ENCODE assay signal across 29 mouse cellular contexts in genomic region chr16:48826474-48826873, GRCm38 (mm10). TPM values are rescaled to one million over a fixed set of nuclear protein-coding genes. Genes with fewer than 3 reads are reported as not detected.
DNase-seq lines count a peak whose midpoint lies in the region; ATAC-seq and TF ChIP-seq lines count a peak whose summit lies in the region.
"Had no signal": no experiment of that assay in that cellular context is flagged by ENCODE, and none has a peak within 500 bp of the region (broad histone marks: within the 10 kb centered on the region; RNA-seq: fewer than 3 reads in every experiment).

No protein-coding gene starts in this region.

- DNase-seq in lung, embryonic 14.5 days = peak; percentile 51
- no peak for DNase-seq in lung, postnatal 25 days (ENCODE audit: low spot score)
- DNase-seq in lung, postnatal 0 days (ENCODE audit: low spot score) = peak; percentile 46
- DNase-seq in lung, postnatal 10 days = no peak
- peak; percentile 45 for DNase-seq in stomach, postnatal 0 days (ENCODE audit: low spot score)
- DNase-seq in right cerebral cortex, postnatal 10 days (ENCODE audit: low spot score in 2 of 2) = no peak
- DNase-seq: adrenal gland, postnatal 10 days; adrenal gland, postnatal 36 days; B cell, adult 2 months; cerebellum, adult 18-20 months; cerebellum, adult 9-10 months; cerebellum, postnatal 25 days; forebrain, postnatal 0 days; gastrocnemius, adult 2 months; gastrocnemius, postnatal 14 days; heart, adult 11 months had no signal

- H3K9ac ChIP-seq in lung, embryonic 14.5 days = no peak overlapping the region
- no peak overlapping the region for H3K9ac ChIP-seq in lung, postnatal 0 days (replicated peaks; ENCODE audit: low read depth)
- H3K9ac ChIP-seq in stomach, embryonic 14.5 days (replicated peaks; ENCODE audit: low read depth, low read length) = no peak overlapping the region
- no peak overlapping the region for H3K9ac ChIP-seq in stomach, postnatal 0 days (ENCODE audit: low read length)
- H3K9ac ChIP-seq: embryonic facial prominence, embryonic 12.5 days; embryonic facial prominence, embryonic 15.5 days; forebrain, postnatal 0 days; hindbrain, embryonic 12.5 days had no signal

- H3K4me2 ChIP-seq in lung, embryonic 14.5 days = no peak overlapping the region
- H3K4me2 ChIP-seq in lung, postnatal 0 days (replicated peaks; ENCODE audit: low read depth, low read length) = no peak overlapping the region
- H3K4me2 ChIP-seq in stomach, embryonic 14.5 days (replicated peaks; ENCODE audit: low read depth, low read length) = no peak overlapping the region
- no peak overlapping the region for H3K4me2 ChIP-seq in stomach, postnatal 0 days (replicated peaks; ENCODE audit: low read depth)
- H3K4me2 ChIP-seq: embryonic facial prominence, embryonic 12.5 days; embryonic facial prominence, embryonic 15.5 days; heart, embryonic 11.5 days; hindbrain, embryonic 12.5 days had no signal

- TF ChIP-seq CTCF in lung, embryonic 14.5 days (IDR thresholded peaks at IDR 0.05; ENCODE audit: low read depth) = no peak
- TF ChIP-seq CTCF in lung, postnatal 0 days (IDR thresholded peaks at IDR 0.05) = no peak
- TF ChIP-seq CTCF in stomach, postnatal 0 days (IDR thresholded peaks at IDR 0.05; ENCODE audit: low read depth) = no peak

- H3K27me3 ChIP-seq in lung, embryonic 14.5 days (ENCODE audit: insufficient read depth, low read length) = no peaks in the 10 kb centered on the region
- no peaks in the 10 kb centered on the region for H3K27me3 ChIP-seq in lung, postnatal 0 days (replicated peaks; ENCODE audit: insufficient read depth, low read length)
- no peaks in the 10 kb centered on the region for H3K27me3 ChIP-seq in stomach, embryonic 14.5 days (ENCODE audit: control insufficient read depth, insufficient read depth, low read length)
- no peaks in the 10 kb centered on the region for H3K27me3 ChIP-seq in stomach, postnatal 0 days (ENCODE audit: control insufficient read depth, insufficient read depth, low read length)
- H3K27me3 ChIP-seq: CH12.LX; embryonic facial prominence, embryonic 12.5 days; embryonic facial prominence, embryonic 15.5 days; hindbrain, embryonic 12.5 days; Patski had no signal

- TF ChIP-seq EP300 in lung, postnatal 0 days (IDR thresholded peaks at IDR 0.05) = peak; percentile 40; the same call in 1 of the 2 replicates
- TF ChIP-seq EP300 in stomach, postnatal 0 days (optimal IDR thresholded peaks at IDR 0.05) = no peak

- 48% methylated on average over 3 of the region's 3 CpGs for WGBS in lung, embryonic 14.5 days
- WGBS in lung, postnatal 0 days = 51% methylated on average over 3 of the region's 3 CpGs
- 68% methylated on average over 3 of the region's 3 CpGs for WGBS in stomach, embryonic 14.5 days
- WGBS in stomach, postnatal 0 days = 46% methylated on average over 3 of the region's 3 CpGs

- H3K27ac ChIP-seq in lung, embryonic 14.5 days (ENCODE audit: low read depth) = no peak overlapping the region; the same call in 1 of the 2 replicates
- 0 out of 2 replicates have a peak overlapping the region, but pooled peaks have one; percentile 3 for H3K27ac ChIP-seq in lung, postnatal 0 days (ENCODE audit: low read length)
- no peak overlapping the region for H3K27ac ChIP-seq in stomach, embryonic 14.5 days (ENCODE audit: low read length)
- no peak overlapping the region for H3K27ac ChIP-seq in stomach, postnatal 0 days (replicated peaks)
- H3K27ac ChIP-seq: embryonic facial prominence, embryonic 12.5 days; embryonic facial prominence, embryonic 15.5 days; gastrocnemius, adult 2 months; hindbrain, embryonic 12.5 days had no signal

- peak; percentile 54; the same call in 1 of the 2 replicates for ATAC-seq in lung, embryonic 14.5 days (ENCODE audit: insufficient read depth)
- ATAC-seq in lung, postnatal 0 days = no peak; the same call in 1 of the 2 replicates
- ATAC-seq in stomach, embryonic 14.5 days (ENCODE audit: insufficient number of reproducible peaks, insufficient read depth, low FRiP score, low read depth) = 0 out of 2 replicates have a peak, but pooled peaks have one; percentile 46
- peak; percentile 65; the same call in 1 of the 2 replicates for ATAC-seq in stomach, postnatal 0 days (ENCODE audit: low FRiP score, low TSS enrichment)
- ATAC-seq: forebrain, embryonic 14.5 days; forebrain, postnatal 0 days; Patski had no signal

- H3K4me1 ChIP-seq in lung, embryonic 14.5 days (ENCODE audit: insufficient read depth) = no peaks in the 10 kb centered on the region
- no peaks in the 10 kb centered on the region for H3K4me1 ChIP-seq in lung, postnatal 0 days (ENCODE audit: insufficient read depth, low read depth, low read length)
- no peaks in the 10 kb centered on the region for H3K4me1 ChIP-seq in stomach, embryonic 14.5 days (ENCODE audit: control insufficient read depth, insufficient read depth, low read length)
- no peaks in the 10 kb centered on the region for H3K4me1 ChIP-seq in stomach, postnatal 0 days (replicated peaks; ENCODE audit: control insufficient read depth, insufficient read depth)
- H3K4me1 ChIP-seq: embryonic facial prominence, embryonic 12.5 days; embryonic facial prominence, embryonic 15.5 days; hindbrain, embryonic 12.5 days had no signal

- H3K4me3 ChIP-seq in lung, embryonic 14.5 days (ENCODE audit: low read depth, low read length) = no peak overlapping the region
- no peak overlapping the region for H3K4me3 ChIP-seq in lung, postnatal 0 days (ENCODE audit: low read depth, low read length)
- H3K4me3 ChIP-seq in stomach, embryonic 14.5 days (ENCODE audit: low read depth, low read length) = no peak overlapping the region
- no peak overlapping the region for H3K4me3 ChIP-seq in stomach, postnatal 0 days (ENCODE audit: low read depth, low read length)
- H3K4me3 ChIP-seq: embryonic facial prominence, embryonic 12.5 days; embryonic facial prominence, embryonic 15.5 days; gastrocnemius, adult 2 months; hindbrain, embryonic 12.5 days had no signal

- no peaks in the 10 kb centered on the region for H3K36me3 ChIP-seq in lung, embryonic 14.5 days (ENCODE audit: insufficient read depth)
- no peaks in the 10 kb centered on the region for H3K36me3 ChIP-seq in lung, postnatal 0 days (ENCODE audit: insufficient read depth, low read length)
- no peaks in the 10 kb centered on the region for H3K36me3 ChIP-seq in stomach, embryonic 14.5 days (ENCODE audit: control insufficient read depth, insufficient read depth, low read length)
- H3K36me3 ChIP-seq in stomach, postnatal 0 days (ENCODE audit: control insufficient read depth, insufficient read depth, low read length) = no peaks in the 10 kb centered on the region
- H3K36me3 ChIP-seq: embryonic facial prominence, embryonic 12.5 days; embryonic facial prominence, embryonic 15.5 days; G1E; hindbrain, embryonic 12.5 days had no signal

- H3K9me3 ChIP-seq in lung, embryonic 14.5 days (ENCODE audit: low read depth, low read length) = no peaks in the 10 kb centered on the region
- no peaks in the 10 kb centered on the region for H3K9me3 ChIP-seq in lung, postnatal 0 days (ENCODE audit: low read length)
- no peaks in the 10 kb centered on the region for H3K9me3 ChIP-seq in stomach, embryonic 14.5 days (ENCODE audit: control insufficient read depth, low read depth, low read length)
- H3K9me3 ChIP-seq in stomach, postnatal 0 days (ENCODE audit: control insufficient read depth, low read length) = no peaks in the 10 kb centered on the region
- H3K9me3 ChIP-seq: embryonic facial prominence, embryonic 12.5 days; embryonic facial prominence, embryonic 15.5 days; G1E; hindbrain, embryonic 12.5 days had no signal

RNA-seq across cellular contexts. Expression of gene Retnlb, which starts 9.8 kb away (rescaled TPM):
- 0.83 and 1.5 TPM in 2 replicates for polyA plus RNA-seq in lung, embryonic 14.5 days (2014; fragmentation: Nextera tagmentation; extraction: Ambion mirVana)
- 0.20 and 0.42 TPM in 2 replicates for polyA plus RNA-seq in lung, postnatal 0 days (2015; fragmentation: Nextera tagmentation; extraction: Ambion mirVana)
- 0.39 TPM in 1 of 2 replicates, not detected in the other for polyA plus RNA-seq in stomach, embryonic 14.5 days (2014; fragmentation: Nextera tagmentation; extraction: Ambion mirVana)
- polyA plus RNA-seq in stomach, postnatal 0 days (2015; fragmentation: Nextera tagmentation; extraction: Ambion mirVana) = not detected in 2 replicates
- polyA plus RNA-seq: embryonic facial prominence, embryonic 12.5 days; embryonic facial prominence, embryonic 15.5 days; forebrain, embryonic 11.5 days; forebrain, embryonic 14.5 days; forebrain, postnatal 0 days; frontal cortex, adult 2 months; G1E; heart, embryonic 11.5 days; heart, embryonic 14.5 days; heart, postnatal 0 days; hindbrain, embryonic 12.5 days; Patski had no signal

RNA-seq across cellular contexts. Expression of gene Retnla, which starts 15.9 kb away (rescaled TPM):
- polyA plus RNA-seq in lung, embryonic 14.5 days (2014; fragmentation: Nextera tagmentation; extraction: Ambion mirVana) = 0.46 and 0.67 TPM in 2 replicates
- polyA plus RNA-seq in lung, postnatal 0 days (2015; fragmentation: Nextera tagmentation; extraction: Ambion mirVana) = 693 and 1,146 TPM in 2 replicates
- 0.45 TPM in 1 of 2 replicates, not detected in the other for polyA plus RNA-seq in stomach, embryonic 14.5 days (2014; fragmentation: Nextera tagmentation; extraction: Ambion mirVana)
- polyA plus RNA-seq in stomach, postnatal 0 days (2015; fragmentation: Nextera tagmentation; extraction: Ambion mirVana) = not detected in 2 replicates
- polyA plus RNA-seq: embryonic facial prominence, embryonic 12.5 days; embryonic facial prominence, embryonic 15.5 days; forebrain, embryonic 11.5 days; forebrain, embryonic 14.5 days; frontal cortex, adult 2 months; G1E; heart, embryonic 11.5 days; heart, embryonic 14.5 days; hindbrain, embryonic 12.5 days; Patski had no signal

RNA-seq across cellular contexts. Expression of gene Retnlg, which starts 45.9 kb away (rescaled TPM):
- 0.92 TPM in 1 of 2 replicates, not detected in the other for polyA plus RNA-seq in lung, embryonic 14.5 days (2014; fragmentation: Nextera tagmentation; extraction: Ambion mirVana)
- polyA plus RNA-seq in lung, postnatal 0 days (2015; fragmentation: Nextera tagmentation; extraction: Ambion mirVana) = 41.2 and 51.3 TPM in 2 replicates
- polyA plus RNA-seq in stomach, embryonic 14.5 days (2014; fragmentation: Nextera tagmentation; extraction: Ambion mirVana) = 0.78 and 1.2 TPM in 2 replicates
- 1.2 and 1.3 TPM in 2 replicates for polyA plus RNA-seq in stomach, postnatal 0 days (2015; fragmentation: Nextera tagmentation; extraction: Ambion mirVana)
- polyA plus RNA-seq: forebrain, embryonic 11.5 days; forebrain, embryonic 14.5 days; G1E; heart, embryonic 11.5 days; heart, embryonic 14.5 days; Patski had no signal

RNA-seq across cellular contexts. Expression of gene Trat1, which starts 54.7 kb away (rescaled TPM):
- polyA plus RNA-seq in lung, embryonic 14.5 days (2014; fragmentation: Nextera tagmentation; extraction: Ambion mirVana) = not detected in 2 replicates
- polyA plus RNA-seq in lung, postnatal 0 days (2015; fragmentation: Nextera tagmentation; extraction: Ambion mirVana) = 0.16 TPM in 1 of 2 replicates, not detected in the other
- polyA plus RNA-seq in stomach, embryonic 14.5 days (2014; fragmentation: Nextera tagmentation; extraction: Ambion mirVana) = 0.27 TPM in 1 of 2 replicates, not detected in the other
- polyA plus RNA-seq in stomach, postnatal 0 days (2015; fragmentation: Nextera tagmentation; extraction: Ambion mirVana) = 0.06 TPM in 1 of 2 replicates, not detected in the other
- polyA plus RNA-seq: embryonic facial prominence, embryonic 12.5 days; embryonic facial prominence, embryonic 15.5 days; forebrain, embryonic 11.5 days; forebrain, embryonic 14.5 days; forebrain, postnatal 0 days; G1E; heart, embryonic 14.5 days; heart, postnatal 0 days; hindbrain, embryonic 12.5 days; Patski had no signal

Comparison
In these comparisons a context has a peak if more than half of its experiments do, and no peak if none do; other contexts are left out.
1. DNase-seq: peak in lung, embryonic 14.5 days (single experiment), lung, postnatal 0 days (single experiment) and stomach, postnatal 0 days (single experiment); none in lung, postnatal 25 days (single experiment), lung, postnatal 10 days (single experiment) and right cerebral cortex, postnatal 10 days (0 of 2).
2. RNA of gene Retnla, which starts 15.9 kb away (polyA plus RNA-seq): 693 to 1,146 TPM in lung, postnatal 0 days; 0.46 to 0.67 TPM in lung, embryonic 14.5 days, 0.45 TPM in stomach, embryonic 14.5 days and not detected in stomach, postnatal 0 days; every median in the first group is over 100 times any median in the second.
3. RNA of gene Retnlg, which starts 45.9 kb away (polyA plus RNA-seq): 41.2 to 51.3 TPM in lung, postnatal 0 days; 1.2 to 1.3 TPM in stomach, postnatal 0 days, 0.78 to 1.2 TPM in stomach, embryonic 14.5 days and 0.92 TPM in lung, embryonic 14.5 days; every median in the first group is over 10 times any median in the second.